Mouse (Mus musculus): ENCODE measurements around the gene Fam214a.

DNA sequence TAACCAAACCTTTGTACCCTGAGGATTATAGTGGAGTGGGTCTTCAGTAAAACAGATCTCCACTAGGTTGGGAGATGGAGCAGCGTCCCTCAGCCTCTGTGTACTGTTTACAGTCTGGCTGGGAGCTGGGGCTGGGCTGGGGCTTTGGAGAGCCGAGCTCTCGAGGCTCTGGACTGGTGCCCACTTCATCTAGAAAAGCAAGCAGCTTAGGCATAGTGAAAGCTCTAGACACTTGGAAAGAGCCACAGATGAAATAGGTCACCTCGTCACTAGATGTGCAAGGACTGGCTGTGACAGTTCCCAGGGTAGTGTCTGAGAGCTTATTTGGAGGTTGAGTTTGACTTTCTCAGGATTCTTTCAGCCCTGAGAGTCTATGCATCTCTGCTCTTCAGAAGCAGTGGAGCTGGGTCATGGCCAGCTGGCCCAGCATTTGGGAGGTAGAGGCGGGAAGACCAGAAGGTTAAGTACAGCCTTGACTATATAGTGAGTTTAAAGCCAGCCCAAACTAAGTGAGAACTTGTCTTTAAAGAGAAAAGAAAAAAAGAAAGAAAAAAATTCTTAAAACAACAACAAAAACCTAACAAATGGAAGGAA is 49.0 kb downstream of the Fam214a start:
- TF ChIP-seq CTCF (IDR thresholded peaks at IDR 0.05; ENCODE audit: control insufficient read depth, insufficient read depth, insufficient read length) (no peak), MYOD1 (IDR thresholded peaks at IDR 0.05; ENCODE audit: control insufficient read depth, insufficient read length, low read depth) (no peak), MAX (IDR thresholded peaks at IDR 0.05) (no peak), CEBPB (IDR thresholded peaks at IDR 0.05; ENCODE audit: low read depth) (no peak), MYOG (IDR thresholded peaks at IDR 0.05; ENCODE audit: control insufficient read depth, extremely low read depth, insufficient read length) (no peak)
